Mouse (Mus musculus): Measurements from ENCODE around the gene 1700019N19Rik. TPM values are rescaled to one million over a fixed set of nuclear protein-coding genes. Genes with fewer than 3 reads are reported as not detected.

1700019N19Rik gene
- total RNA-seq, 4 experiments from 2014 or later: not detected

DNA sequence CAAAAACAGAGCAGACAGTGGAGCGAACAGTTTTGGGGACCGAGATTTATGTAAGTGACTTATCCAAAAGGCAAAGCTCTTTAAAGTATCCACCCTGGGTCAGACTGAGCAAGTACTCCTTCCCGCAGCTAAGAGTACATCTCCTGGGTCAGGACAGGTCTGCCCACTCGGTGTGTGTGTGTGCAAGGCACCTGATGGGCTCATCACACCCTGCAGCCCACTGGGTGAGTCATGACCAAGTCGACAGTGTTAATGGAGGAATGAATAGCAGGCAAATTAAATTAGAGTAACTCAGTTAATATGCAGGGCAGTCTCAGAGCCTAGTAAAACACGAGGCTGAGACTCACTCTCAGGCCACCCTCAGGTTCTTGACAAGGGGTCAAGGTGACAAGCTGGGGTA lies 14.6 kb upstream of the 1700019N19Rik start:
- DNase-seq (ENCODE audit: low spot score in 2 of 2): no peak

DNA sequence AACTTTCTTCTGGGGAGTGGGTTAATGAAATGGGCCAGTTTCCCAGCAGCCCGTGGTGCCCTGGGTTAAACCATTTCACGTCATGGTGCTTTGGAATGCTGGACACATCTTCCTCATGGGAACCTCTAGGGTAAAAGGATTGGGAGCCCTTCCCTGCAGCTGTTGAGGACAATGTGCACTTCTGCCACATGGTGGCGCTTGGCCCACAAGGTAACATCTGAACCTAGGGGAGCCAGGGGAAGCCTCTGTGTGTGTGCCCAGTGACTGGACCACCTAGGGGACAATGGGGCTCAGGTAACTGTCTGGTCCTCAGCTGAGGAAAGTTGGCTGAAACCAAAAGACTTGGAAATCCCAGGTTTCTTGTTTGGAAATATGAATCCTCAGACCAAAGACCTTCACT lies 12.1 kb upstream of the 1700019N19Rik start:
- DNase-seq (ENCODE audit: low spot score in 2 of 2): peak; percentile 40 to 58

DNA sequence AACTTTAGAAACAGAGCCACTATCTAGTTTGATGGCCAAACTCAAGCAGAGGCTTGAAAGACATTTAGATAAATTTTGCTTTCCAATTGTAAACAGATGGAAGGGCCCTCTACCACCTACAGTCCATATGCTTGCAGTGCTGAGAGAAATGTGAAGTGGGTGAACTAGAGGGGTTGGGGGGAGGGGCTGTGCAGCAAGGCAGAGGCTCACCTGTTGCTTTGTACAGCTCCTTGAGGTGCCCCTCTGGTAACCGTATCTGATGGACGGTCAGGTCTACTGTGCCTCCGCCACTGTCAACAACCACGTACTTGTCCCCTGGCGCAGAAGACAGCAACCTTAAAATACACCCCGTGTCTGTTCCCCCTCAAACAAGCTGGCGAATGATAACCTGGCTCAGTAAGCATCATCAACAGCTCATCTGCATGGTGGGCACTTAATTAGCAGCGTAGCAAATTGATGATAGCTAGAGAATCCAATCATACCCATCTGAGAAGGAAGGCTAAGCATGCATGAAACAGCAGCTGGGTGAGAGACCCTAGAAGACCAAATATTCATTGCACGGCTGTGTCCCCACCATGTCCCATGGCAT lies 11.0 kb upstream of the 1700019N19Rik start:
- DNase-seq (ENCODE audit: low spot score in 2 of 2): no peak

DNA sequence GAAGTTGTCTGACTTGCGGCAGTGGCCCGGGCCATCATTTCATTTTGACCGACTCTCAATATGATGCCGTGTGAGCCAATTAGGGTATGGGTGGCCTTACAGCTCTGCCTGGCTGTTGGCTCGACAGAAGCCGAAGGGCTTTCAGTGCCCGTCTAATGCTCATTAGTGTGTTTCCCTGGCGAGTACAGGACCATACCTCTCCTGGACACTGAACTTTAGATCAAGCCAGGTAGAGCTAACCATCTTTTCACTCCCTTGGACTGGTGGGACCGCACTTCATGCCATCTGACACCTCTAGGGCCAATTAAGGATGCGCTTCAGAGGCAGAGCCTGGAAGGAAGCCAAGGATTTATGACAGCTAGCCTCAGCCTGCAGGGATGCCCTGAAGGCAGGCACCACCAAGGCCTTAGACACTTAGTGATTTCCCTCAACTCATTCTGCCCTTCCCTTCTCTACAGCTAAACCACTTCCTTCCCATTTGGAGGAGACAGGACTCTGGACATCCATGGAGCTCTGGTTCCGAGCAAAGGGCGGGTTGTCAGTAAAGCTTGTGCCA lies 931 bp upstream of the 1700019N19Rik start:
- DNase-seq (ENCODE audit: low spot score in 2 of 2): no peak

DNA sequence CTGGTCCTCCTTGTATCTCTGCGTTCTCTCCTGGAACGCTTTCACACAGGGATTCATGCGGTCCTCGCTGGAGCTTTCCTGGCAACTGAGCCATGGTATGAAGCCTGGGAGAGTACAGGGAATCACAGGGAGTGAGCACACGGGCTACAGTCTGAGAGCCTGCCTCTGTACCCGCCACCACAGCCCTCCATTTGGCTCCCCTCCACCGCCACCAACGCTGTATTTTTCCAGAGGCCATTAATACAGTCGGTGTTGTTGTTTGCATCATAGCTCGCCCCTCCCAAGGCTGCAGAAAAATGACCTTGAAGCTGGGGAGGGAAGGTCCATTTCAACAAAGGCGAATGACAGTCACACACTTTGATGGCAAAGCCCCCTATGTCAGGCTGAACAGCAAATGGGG lies 5.1 kb downstream of the 1700019N19Rik start:
- DNase-seq (ENCODE audit: low spot score in 2 of 2): no peak

DNA sequence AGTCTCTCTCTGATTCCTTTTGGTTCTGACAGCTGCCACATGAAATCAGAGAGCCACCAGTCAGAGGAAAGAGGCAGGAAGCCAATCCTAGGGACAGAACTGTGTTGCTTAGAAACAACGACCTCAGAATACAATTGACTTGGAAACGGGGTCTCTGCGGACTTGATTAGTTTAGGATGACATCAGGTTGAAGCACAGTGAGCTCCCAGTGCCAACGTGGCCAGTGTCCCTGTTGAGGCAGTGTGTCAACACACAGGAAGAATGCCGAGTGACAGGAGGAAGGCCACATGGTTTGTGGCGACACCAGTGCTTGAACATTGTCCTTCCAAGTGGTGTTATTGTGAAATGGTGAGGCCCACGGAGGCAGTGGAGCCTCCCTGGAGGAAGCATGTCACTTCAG lies 10.3 kb downstream of the 1700019N19Rik start:
- no peak for DNase-seq (ENCODE audit: low spot score in 2 of 2)

DNA sequence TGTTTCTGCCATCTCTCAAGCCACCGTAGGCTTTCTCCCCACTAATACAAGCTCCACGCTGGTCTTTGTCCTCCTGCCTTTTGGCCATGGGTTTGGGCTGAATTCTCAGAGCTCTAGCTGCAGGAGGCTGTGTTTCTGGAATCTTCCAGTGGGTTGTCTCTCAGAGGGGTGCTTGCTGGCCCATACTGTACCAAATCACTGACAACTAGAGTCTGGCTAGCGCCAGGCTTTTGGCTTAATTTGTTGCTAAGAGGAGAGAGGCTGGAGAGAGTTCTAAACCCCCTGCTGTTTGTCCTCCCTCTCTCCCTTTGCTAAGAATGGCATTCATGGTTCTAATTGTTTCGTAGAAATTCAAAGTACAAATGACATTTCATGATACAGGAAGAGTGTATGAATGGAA lies 12.7 kb downstream of the 1700019N19Rik start:
- no peak for DNase-seq (ENCODE audit: low spot score in 2 of 2)

DNA sequence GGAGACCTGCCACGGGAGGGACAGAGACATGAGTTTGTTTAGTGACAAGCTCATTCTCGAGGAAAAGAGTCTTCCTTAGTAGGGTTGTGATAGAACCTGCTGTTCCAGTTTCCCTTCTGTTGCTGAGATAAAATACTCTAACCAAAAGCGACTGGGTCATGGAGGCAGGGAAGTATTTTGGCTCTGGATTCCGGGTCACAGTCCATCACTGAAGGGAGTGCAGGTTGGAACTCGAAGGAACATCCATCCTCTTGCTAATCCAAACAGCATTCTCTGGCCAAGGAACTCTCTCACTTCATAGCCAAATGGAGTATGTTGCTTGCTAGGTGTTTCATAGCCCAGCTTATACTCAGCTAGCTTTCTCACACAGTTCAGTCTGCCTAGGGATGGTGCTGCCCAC lies 17.8 kb downstream of the 1700019N19Rik start:
- DNase-seq (ENCODE audit: low spot score in 2 of 2): no peak

DNA sequence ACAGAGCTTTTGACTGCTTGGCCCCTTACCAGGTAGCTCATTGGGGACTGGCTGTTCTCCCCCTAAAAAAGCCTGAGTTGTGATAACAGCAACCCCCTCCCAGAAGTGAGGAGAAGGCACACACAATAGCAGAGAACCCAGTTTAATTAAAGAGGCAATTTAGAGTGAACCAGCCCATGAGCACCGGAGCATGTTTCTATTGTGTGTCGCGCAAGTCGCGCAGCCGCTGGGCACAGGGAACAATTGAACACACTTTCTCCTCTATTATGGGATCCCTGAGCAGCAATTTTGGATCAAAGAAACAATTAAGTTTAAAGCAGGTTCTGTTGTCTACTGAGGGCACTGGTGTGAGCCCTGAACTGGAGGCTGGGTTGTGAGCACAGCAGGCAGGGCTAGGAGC lies 26.9 kb downstream of the 1700019N19Rik start:
- no peak for DNase-seq (ENCODE audit: low spot score in 2 of 2)

DNA sequence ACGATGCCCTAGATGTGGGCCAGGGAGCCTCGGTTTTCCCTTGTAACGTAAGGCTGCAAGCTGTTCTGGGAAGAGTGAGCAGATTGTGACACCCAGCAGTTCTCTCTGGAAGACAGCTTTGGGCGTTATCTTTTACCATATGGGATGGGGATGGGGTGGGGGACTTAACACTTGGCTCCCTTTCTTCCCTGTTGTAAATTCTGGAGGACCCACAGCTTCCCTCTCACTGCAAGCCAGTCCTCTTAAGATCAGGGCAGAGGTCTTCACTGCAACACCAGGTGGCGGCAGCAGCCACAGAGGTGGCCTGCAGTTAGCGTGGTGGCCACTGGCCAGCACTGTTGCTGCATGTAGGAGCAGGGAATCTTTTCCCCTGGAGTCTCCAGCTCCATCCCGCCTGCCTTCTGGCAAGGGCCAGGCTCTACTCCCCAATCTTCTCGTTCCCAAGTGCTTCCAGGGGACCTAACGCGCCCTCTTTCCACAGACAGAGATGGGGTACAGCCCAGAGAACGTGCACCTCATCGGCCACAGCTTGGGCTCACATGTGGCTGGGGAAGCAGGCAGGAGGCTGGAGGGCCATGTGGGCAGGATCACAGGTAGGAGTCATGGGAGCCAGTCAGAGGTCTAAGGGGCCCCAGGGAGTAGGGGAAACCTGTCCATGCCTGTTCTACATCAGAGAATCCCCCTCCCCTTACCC lies 31.3 kb downstream of the 1700019N19Rik start:
- peak in 1 of 2 experiments; percentile 26 for DNase-seq (ENCODE audit: low spot score in 2 of 2)

DNA sequence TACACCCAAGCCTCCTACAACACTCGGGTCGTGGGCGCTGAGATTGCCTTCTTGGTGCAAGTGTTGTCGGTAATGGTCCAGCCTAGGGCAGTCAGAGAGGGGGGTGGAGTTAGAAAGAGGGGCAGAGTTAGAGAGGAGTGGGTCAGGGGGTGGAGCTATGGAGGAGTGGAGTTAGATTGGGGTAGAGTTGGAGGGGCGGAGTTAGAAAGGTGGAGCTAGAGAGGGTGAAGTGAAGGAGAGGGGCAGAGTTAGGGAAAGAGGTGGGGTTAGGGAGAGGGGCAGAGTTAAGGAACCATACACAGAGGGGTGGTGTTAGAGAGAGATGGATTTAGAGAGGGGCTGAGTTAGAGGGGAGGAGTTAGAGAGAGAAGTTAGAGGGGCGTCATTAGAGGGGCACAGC lies 31.9 kb downstream of the 1700019N19Rik start:
- no peak for DNase-seq (ENCODE audit: low spot score in 2 of 2)

DNA sequence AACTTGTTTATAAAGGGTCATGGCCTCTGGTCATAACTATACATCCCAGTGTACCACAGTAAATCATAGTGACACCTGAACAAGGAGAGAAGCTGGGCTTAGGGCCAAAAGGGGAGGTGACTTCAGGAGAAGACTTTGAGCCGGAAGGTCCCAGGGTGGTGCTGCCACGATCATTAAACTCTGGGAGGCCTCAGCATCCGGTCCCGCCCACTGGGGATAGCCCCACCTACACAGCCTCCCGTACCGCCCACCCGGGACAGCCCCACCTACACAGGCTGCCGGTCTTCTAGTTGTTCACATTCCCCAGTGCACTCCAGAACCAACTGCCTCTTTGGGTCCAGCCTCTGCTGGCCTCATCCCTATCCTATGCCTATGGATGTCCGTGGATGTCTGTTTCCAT lies 34.8 kb downstream of the 1700019N19Rik start, which contains the start of gene Pnliprp2:
TSS of gene Pnliprp2 (plus strand) at position 297 of the 400 bp plus-strand sequence.
- DNase-seq (ENCODE audit: low spot score in 2 of 2): no peak

DNA sequence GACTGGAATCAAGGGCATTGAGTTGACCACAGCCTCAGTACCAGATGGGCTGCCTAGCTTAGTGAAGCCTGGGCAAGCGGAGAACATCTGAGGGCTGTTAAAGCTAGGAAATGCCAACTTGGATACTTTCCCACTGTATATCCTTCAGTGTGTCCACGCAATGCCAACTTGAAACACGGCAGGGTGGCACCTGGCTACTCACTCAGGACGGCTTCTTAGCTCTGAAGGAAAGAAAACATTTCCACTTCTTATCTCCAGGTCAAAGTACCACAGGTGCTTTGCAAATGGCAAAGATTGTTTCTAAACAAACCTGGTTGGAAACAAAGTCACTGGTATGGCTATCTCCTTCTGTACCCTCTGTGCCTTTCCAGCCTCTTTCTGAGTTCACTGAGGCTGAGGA lies 35.4 kb downstream of the 1700019N19Rik start:
- no peak for DNase-seq (ENCODE audit: low spot score in 2 of 2)

DNA sequence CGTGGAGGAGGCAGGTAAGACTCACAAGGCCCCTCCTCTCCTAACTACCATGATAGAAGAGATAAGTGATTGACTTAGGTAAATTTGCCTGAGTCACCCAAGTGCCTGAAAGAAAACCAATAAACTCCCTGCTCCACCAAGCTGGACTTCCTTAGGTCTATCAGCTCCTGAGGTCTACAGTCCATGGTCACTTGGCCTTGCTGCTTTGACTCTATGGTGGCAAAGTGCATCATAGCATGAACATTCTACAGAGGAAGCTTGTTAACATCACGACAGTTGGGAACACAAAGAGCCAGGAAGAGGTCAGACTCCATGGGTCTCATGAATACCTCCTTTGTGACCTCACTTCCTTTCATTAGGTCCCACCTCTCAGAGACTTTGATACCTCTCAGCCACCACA lies 42.8 kb downstream of the 1700019N19Rik start:
- no peak for DNase-seq (ENCODE audit: low spot score in 2 of 2)

DNA sequence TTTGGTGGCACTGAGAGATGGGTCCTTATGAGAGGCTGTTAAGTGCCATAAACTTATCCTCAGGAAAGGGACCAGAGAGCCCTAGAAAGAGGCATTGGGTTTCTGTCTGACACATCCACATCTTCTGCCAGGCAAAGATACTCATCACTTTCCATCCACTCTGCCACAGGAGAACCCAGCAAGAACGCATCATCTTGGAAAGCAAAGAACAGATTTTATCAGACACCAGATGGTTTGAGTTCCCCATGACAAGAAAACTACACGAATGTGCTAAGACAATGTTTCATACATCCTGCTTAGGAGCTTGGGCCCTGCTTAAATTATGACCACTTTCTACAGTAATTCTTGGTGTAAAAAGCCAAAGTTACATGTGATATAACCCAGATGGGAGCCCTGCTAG lies 43.4 kb downstream of the 1700019N19Rik start:
- DNase-seq (ENCODE audit: low spot score in 2 of 2): no peak

DNA sequence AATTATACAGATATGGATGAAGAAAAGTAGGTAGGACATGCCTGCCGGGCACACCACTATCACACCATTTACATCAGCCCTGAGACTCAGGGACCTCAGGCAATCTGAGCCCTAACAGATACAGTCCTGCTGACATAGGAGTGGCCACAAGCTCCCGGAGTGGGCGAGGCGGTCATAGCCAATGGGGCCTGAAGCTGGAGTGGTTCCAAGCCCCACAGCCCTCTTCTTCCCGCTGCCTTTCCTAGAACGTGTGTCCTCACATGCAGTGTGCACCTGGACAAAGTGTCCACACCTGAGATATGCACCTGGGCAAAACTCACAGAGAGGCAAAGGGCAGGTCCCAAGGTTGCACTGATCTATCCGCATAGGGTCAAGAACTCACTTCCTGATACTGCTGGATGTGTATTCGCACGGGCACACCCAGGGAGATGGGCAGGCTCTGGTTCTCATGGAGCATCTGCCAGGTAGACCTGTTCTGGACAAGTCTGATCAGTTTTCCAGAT lies 46.7 kb downstream of the 1700019N19Rik start:
- no peak for DNase-seq (ENCODE audit: low spot score in 2 of 2)

DNA sequence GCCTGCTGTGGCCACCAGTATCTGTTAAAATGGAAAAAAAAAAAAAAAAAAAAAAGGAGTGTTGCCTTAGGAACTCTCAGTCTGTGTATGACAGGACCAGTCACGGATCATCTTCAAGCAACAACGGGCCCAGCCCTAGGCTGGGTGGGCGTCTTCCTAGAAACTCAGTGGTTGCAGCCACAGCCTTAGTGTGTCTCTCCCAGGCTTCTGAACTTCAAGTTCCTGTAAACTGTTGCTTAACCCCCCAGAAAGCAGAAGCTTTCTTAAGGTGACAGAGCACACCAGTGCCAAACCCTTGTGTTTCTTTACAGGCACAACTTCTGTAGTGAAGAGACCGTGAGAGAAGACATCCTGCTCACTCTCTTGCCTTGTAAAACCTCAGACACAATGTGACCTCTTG lies 50.5 kb downstream of the 1700019N19Rik start:
- DNase-seq (ENCODE audit: low spot score in 2 of 2): no peak

DNA sequence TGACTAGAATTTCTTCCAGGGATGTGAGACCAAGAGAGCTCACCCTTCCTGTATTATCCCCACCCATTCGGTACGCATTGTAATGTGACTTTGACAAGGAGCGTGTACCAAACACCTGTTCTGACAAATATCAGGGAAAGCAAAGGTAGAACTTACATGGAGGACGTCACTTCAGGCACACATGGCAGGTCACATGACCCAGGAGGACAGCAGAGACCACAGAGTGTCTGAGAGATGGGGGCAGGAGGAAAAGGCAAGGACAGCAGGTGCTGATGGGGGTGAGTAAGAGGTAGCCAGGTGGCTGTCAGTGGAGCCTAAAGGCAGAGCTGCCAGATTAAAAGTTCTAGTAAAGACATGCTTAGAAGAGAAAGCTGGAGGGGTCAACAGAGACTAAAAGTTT lies 51.5 kb downstream of the 1700019N19Rik start:
- no peak for DNase-seq (ENCODE audit: low spot score in 2 of 2)

DNA sequence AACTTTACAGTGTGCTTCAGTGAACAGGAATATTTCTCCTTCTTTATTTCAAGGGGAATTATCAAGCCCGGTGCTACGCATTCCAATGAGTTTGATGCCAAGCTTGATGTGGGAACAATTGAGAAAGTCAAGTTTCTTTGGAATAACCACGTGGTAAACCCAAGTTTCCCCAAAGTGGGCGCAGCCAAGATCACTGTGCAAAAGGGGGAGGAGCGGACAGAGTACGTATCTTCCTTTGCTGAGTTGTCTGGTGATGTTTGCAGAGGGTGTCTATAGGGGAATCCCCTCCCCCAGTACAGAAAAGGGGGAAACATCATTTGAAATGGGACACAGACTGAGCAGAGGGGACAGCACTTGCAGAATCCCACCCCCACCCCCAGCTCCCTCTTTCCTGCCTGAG lies 53.2 kb downstream of the 1700019N19Rik start:
- DNase-seq (ENCODE audit: low spot score in 2 of 2): no peak

DNA sequence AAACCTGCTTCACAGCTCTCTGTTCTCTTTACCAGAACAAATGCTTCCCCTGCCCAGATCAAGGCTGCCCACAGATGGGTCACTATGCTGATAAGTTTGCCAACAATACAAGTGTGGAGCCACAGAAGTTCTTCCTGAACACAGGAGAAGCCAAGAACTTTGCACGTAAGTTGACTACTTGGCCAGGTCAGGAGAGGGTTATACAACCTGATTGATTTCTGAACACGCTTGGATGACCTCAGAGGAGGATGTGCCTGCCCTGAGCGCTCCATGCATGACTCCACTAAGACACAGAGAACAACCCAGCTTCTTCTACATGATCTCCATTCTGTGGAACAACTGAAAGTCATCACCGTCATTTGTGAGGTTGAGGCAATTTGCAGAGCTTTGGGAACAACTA lies 56.1 kb downstream of the 1700019N19Rik start:
- no peak for DNase-seq (ENCODE audit: low spot score in 2 of 2)
